Mouse (Mus musculus) brain, adult 2 months (tissue): ENCODE measurements around the gene Sec11a.
"Not testable (repeated sequence)": the region's sequence is repeated elsewhere in the genome, so short reads cannot be mapped to it uniquely, and the experiment has no call there.

Experiments used
- DNase-seq: peaks from one replicate; pipeline ENCODE4 v3.0.0; 2011; ENCODE audit warnings: low read depth, low spot score

Gene Sec11a

DNA sequence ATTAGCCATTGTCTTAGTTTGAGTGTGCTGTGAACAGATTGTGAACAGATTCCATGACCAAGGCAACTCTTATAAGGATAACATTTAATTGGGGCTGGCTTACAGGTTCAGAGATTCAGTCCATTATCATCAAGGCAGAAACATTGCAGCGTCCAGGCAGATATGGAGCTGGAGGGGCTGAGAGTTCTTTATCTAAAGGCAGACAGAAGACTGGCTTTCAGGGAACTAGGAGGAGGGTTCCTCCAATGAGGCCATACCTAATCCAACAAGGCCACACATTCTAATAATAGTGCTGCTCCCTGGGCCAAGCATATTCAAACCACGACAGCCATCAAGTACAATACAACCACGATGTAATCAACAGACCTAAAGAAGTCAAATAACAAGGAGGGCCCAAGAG, 11.4 kb upstream of the Sec11a start:
- no peak for DNase-seq

DNA sequence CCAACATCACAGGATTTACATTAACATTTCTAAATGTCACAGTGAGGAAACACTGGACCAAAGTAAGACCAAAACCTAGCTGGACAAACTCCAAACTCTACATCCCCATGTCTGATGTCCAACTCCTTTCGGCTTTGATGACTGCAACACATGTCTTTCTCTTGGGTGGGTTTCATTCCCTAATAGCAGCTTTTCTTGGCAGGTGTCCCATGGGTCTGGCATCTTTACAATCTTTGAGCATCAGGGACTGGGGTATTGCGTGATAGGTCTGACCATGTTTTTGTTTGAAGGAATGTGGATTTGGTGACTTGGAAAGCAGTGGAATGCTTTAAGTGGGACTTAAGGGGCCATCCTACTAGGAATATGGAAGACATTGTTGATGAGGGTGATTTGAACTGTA, 9.3 kb upstream of the Sec11a start:
- no peak for DNase-seq

DNA sequence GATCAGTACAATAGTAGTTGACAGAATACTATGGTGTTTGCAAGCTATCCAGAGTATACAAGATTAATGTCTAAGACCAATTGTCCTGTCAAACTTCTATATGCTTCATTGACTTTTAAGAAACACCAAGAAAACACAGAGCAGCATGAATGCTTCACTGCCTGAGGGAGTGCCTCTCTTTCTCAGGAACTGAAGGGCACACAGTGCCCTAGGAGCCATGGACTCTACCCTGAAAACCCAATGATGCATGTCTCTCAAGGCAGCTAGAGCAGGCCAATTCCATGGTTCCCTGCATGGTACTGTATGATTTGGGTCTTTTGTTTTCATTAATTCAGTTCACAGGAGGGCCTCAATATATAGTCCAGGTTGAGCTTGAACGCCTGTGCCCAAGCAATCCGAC, 6.7 kb upstream of the Sec11a start:
- no peak for DNase-seq

DNA sequence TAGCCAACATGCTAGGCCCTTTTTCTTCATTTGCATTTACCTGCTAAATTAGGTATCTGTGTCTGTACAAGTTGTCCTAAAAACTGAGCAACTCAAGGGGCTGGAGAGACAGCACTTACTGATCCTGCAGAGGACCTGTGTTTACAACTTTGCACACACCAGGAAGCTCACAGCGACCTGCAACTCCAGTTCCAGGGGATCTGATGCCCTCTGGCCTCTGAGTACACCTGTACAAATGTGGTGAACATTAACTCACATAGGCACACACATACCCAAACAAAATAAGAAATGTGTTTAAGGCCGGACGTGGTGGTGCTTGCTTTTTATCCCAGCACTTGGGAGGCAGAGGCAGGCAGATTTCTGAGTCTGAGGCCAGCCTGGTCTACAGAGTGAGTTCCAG, 4.6 kb upstream of the Sec11a start:
- DNase-seq, result no peak

DNA sequence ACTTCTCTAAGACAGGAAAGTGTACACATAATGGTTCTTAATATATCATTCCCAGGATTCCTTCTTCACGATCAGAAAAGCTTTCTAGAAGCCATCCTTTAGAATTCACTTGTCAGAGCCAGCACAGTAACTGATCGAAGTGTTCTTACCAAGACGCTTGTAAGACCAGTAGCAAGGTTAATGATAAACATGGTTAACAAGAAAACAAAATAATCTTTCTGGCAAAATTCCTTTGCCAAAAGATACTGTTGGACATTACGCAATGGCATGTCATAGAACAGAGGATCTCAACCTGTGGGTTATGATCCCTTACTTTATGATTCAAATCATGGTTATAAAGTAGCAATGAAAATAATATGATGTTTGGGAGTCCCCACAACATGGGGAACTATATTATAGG, 3.9 kb upstream of the Sec11a start:
- no peak for DNase-seq

DNA sequence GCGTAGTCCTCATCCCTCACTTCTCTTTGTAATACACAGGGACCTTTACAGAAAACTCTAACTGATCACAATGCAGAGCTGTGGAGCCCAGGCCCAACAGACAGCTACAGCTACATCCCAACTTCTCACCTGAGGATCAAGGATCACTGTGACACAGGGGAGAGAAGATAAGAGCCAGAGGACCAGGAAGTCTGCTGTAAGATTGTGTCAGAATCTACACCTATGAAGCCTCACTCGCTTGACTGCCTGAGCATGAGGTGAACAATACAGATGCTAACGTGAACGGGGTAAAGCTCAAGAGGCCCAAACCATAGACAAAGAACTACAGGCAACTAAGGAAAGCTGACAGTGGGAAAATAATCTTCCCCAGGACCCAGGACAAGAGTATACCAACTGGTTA, 7.8 kb downstream of the Sec11a start:
- no peak for DNase-seq

DNA sequence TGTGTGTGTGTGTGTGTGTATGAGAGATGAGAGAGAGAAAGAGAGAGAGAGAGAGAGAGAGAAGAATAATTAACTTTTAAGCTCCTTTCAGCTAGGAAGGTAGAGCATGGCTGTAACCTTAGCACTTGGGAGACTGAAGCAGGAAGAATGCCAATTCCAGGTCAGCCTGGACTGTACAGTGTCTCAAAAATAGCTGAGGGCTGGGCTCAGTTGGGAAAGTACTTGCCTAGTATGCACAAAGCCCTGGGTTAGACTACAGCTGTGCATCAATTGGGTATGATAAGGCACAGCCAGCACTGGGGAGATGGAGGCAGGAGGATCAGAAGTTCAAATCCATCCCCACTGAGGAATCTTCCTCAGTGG, 10.3 kb downstream of the Sec11a start:
- DNase-seq, result not testable (repeated sequence)

DNA sequence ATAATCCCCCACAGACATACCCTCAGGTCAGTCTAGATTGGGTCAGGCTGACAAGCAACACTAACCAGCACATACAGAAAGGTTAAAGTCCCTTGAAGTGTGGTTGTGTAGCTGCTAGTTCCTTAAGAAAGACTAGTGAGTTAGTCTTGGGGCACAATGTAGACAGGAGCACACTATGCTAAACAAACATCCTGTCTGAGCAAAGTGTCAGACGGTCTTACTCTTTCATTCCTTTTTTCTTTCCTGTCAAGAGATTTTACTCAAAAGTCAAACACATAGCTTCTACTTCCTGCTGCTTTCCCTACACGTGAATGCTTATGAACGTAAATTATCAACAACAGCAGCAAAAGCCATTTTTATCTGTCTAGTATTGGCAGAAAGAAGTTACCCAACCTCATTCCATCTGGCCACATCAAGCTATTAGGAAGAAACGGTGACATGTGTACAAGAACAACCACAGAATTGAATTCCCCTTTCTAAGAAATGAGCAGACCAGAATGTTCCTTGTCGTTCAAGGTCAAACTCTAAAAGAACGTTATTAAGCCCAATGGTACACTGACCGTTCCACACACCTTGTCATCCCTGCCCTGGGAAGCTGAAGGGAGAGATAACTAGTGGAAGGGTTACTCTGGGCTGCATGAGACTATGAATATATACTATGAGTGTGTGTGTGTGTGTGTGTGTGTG, 10.8 kb downstream of the Sec11a start:
- not testable (repeated sequence) for DNase-seq

DNA sequence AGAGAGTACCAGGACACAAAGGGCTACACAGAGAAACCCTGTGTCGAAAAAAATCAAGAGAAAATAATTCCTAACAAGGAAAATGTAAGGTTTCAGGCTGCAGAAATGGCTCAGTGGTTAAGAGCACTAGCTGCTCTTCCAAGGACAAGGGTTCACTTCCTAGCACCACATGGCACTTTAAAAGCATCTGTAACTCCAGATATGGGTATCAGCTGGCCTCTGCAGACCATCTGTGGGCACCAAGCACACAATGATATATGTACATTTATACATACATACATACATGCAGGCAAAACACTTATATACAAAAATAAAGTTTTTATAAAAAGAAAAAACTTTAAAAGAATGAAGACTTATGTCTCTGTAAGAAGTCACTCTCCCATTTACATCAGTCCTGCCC, 11.7 kb downstream of the Sec11a start:
- DNase-seq, result no peak

DNA sequence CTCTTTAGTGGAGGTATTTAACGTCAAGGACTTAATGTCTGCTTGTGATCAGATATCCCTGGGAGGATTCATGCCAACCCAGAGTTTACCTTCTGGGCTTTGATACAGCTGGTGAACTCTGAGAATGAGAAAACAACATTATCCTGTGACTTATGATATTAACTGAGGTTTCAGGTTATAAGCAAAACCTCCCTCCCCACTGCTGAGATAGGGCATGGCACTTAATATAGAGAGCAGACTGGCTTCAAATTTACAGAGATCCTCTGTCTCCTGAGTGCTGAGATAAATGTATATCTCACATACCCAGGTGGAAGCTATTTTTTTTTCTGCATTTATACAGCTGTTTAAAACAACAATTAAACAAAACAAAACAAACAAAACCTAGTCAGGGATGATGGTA, 14.8 kb downstream of the Sec11a start:
- DNase-seq, result no peak

DNA sequence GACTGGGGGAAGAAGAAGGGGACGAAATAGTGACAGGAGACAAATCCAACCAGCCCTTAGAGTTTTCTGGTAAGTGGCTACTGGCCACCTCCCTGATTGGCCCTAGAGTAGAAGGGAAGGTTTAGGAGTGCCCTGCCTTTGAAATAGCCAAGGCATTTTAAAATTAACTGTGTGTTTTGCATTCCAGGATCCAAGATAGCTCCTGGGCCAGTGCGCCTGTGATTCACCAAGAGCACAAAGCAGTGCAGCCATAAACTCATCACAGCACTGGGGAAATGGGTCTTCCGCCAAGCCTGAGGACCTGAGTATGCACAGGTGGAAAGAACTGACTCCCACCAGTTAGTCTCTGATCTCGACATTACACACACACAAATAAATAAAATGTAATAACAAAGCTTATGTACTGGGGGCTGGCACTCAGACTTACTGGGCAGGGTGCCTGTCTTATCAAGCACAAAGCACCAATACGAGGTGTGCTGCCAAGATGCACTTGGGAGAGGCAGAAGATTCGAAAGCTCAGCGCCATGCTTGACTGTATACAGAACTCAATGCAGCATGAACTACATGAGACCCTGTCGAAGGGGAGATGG, 15.9 kb downstream of the Sec11a start:
- peak; percentile 31 for DNase-seq

DNA sequence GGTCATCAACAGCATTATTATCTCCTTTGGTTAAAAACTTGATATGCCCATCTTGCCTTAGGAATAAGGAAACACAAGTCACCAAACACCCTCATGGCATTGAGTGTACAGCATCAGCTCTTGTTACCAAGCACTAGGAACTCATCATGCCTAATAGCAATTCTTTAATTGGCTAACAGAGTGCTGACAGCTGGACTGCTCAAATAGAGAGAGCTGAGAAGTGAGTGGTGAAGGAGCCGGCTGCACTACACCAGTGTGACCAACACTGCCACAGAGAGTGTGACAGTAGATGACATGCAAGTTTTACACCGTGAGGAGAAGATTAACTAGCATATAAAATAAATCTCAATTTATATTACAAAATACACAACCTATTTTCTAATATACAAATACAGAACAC, 24.4 kb downstream of the Sec11a start:
- DNase-seq, result no peak

DNA sequence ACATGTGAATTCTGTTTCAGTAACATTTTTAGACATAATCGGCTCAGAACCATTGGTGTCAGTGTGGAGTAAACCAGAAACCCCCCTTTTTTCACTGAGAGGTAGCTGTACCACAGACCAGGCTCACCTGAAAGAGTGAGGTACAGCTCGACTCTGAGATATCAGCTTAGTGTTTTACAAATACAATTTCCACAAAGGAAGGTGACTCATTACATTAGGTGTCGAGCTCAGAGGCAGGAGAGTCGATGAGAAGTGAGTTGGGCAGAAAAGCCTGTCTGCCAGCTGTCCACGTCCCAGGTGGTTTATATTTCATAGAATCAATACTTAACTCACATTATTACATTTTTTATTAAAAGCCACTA, 28.0 kb downstream of the Sec11a start:
- DNase-seq, result no peak

DNA sequence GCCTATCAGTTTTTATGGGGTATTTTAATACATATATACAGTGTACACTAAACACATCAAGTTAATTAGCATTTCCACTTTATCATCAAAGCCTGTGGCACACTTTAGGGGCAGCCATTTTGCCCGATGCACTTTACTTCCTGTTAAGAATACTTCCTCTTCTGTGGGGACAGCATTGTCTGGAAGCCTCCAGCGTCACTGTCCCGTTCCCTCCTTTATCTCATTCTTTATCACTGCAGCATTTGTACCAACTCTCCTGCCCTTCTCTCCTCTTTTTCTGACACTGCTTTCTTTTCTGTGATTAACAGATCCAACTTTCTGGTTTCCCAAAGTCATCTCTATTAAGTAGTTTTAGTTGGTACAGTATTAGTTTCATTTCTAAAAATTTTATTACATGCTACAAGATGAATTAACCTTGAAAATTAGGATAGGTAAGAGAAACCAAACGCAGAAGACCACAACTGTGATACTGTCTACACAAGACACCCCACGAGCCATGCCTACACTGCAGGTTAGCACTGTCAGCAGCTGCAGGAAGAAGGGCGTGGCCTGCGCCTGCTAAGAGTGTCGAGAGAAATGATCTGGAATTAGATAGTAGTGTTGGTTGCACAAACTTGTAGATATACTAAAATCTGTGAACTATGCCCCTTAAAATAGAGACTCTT, 28.5 kb downstream of the Sec11a start:
- DNase-seq, result no peak

DNA sequence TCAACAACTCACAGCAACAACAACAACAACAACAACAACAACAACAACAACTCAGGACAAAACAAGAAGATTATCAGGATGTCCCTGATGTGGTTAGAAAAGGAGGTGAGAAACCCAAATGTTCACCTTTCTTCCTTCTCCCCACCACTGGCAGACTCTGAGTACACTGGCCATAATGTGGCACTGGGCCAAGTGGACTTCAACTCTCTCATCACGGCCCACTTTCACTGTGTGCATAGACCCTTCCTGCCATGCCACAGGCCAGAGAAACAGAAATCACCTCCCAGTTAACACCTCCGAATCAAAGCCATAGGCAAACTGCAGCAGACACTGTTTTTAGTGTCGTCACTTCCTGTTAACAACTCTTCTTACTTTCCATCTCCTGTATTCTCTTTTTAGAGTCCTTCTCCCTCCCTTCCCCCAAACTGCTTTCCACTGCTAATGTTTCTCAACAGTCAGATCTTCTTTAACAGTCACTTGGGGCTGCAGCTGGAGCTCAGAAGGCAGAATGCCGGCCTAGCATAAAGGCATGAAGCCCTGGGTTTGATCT, 29.6 kb downstream of the Sec11a start:
- no peak for DNase-seq

DNA sequence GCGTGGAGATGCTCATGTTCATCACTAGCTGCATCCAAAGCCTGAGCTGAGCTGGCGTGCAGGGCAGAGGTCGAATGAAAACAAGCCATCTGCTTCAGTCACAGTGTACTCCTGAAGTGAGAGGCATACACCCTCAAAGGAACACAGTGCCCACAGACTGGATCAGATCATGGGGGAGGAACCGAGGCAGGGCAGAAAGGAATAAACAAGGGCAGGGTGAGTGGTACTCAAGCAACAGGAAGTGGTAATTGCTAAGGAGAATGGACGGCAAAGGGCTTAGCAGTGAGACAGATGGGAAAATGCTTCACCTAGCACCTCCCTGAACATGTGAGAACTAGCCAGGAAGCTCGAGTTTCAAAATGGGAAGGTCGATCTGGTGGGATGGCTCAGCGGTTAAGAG, 35.1 kb downstream of the Sec11a start:
- no peak for DNase-seq

DNA sequence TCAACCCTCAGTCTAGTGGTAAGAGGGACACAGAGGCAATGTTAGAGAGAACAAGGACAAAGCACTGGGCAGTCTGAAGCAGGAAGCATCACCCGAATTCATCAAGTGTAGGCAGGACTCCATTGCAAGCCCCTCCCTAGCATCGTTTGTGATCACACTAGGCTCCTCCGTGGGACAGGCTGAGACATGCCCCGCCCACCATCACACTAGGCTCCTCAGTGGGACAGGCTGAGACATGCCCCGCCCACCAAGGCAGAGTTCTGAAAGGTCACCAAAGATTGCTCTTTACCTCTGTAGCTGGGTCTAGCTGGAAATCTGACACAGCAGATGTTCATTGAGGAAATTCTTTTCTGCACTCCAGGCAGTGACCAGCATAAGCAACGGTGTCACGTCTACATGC, 36.5 kb downstream of the Sec11a start:
- DNase-seq, result no peak

DNA sequence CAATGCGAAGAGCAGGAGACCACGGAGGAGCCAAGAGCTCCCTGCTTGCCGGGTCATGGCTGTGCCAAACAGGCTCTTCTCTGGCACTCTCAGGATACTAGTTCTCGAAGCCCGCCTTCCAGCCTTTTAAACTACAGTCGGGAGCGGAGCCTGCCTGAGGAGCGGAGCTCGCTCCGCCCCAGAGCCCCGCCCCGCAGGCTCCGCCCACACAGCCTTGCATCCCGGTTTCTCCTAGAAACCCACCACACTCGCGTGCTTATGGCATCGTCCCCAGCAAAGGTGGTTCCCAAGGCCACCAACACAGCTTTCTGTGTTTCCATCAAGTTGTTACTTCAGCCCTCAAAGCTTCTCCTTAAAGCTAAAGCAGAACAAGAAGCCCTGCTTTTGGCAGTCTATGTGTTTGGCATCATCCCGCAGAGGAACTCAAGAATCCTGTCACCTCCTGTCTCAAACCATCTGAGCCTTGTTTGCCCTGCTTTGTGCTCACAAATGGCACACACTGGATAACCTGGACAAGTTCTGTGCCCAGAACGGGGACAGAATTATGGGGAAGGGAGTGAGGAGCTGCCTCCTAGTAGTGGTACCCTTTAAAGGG, 42.6 kb downstream of the Sec11a start, which contains the start of gene Nmb:
Nmb (minus strand) TSS at position 156 of the 595 bp plus-strand sequence.
- peak; percentile 71 for DNase-seq

DNA sequence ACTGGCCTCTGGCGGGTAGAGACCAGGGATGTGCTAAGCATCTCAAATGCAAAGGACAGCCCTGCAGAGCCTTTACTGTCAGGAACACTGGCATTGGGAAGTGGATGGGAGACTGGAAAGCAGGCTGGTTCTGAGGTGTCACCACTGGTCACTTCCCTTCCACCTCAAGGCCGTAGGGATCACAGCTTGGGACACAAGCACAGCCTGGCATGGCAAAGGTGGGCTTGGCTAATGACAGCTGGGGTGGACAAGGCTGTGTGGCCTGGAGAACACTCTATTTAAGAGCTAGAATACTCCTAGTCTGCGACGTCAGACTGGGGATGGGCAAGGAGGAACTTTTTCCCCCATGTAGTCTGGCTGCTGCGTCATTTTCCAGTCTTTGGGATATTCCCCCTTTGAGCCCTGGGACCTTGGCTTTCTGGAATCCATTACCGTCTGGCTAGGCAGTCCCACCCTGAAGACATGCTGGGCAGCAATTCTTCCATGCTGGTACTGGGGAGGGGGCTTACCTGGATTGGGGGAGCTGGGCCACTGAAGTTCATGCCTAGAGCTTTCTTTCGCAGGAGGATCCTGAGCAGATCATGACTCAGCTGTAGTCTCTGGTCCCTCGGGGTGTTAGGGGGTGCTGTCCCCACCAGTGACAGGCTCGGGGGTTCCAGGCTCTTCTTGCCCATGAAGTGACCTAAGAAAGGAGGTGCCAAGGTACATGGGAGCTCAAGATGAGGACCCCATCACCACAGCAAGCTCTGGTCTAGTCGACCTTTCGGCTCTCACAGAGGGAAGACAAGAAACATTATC, 43.8 kb downstream of the Sec11a start:
- DNase-seq, result no peak

DNA sequence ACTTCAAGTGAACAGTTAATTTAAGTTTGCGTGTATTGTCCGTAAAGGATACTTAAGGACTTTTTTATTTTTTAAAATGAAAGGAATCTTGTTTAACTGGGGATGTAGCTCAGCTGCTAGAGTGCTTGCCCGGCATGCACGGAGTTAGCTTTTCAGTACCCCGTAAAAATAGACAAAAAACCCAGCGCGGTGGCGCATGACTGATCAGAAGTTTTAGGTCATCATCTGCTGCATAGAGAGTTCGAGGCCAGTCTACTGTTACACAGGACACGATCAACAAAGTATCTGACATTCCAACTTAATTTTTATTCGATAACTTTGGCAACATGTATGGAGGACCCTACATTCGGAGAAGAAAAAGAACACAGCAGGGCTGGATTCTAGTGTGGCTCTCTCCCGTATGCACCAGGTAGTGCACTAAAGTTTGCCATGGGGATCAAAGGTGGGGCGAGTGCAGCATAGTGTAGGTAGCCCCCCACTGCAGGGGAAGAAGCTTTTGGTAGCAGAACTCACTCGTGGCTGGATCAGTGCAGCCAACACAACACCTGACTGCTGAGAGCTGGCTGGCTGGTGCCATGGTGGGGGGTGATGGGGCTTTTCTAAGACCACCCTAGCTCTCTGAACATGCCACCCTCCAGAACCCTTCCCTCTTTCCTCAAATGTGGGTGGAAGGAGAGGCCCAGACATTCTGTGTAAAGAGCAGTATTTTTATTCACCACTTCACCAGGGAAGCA, 45.9 kb downstream of the Sec11a start:
- DNase-seq, result no peak

DNA sequence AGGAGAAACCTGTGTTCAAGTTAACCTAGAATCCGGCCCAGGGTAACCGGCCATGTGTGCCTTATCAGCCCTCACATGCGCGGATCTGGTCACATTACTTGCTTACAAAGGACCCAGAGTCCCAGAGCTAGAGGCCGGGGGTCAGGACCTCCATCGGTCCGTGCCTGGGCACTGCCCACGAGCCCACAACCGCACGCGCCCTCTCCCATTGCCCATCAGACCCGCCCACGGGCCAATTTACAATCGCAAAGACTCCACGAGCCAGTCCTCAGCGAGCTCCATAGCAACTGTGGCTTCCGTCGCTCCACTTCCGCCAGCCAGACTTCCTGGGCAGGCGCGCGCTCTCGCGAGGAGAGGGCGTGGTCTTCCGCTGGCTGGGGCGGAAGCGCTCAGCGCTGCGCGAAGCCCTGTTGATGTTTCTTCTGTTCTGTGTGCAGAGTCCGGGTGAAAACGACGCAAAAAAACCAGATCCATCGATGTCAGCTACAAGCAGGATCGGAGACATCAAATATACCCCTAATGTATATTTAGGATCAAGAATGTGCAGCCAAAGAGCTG, 46.6 kb downstream of the Sec11a start, which contains the start of gene Wdr73:
Wdr73 (minus strand) TSS at position 326 of the 558 bp plus-strand sequence.
- DNase-seq, result peak; percentile 96
